Mouse (Mus musculus) limb, embryonic 14.5 days (tissue): Measurements from ENCODE around the gene Tapbpl. TPM values are rescaled to one million over a fixed set of nuclear protein-coding genes. Genes with fewer than 3 reads are reported as not detected.

Experiments used
- ATAC-seq: fragments of 200-750 bp; cut with Nextera tagmentation; 2 replicates; pipeline ENCODE4 v1.8.0; 2017; ENCODE audit warnings: low read depth, moderate number of reproducible peaks, moderate TSS enrichment; ENCODE audit not compliant: low FRiP score
- DNase-seq: peaks from one replicate; pipeline ENCODE4 v3.0.0-alpha.2; 2015; ENCODE audit warnings: low spot score
- H3K27ac ChIP-seq: fragments of 300-500 bp; sonication (generic); replicated peaks from 2 replicates; pipeline ENCODE4 v1.5.1; 2014; ENCODE audit warnings: low read depth, mild to moderate bottlenecking, low read length, moderate library complexity, mixed read lengths
- H3K27me3 ChIP-seq: fragments of 300-500 bp; sonication (generic); 2 replicates; pipeline ENCODE4 v1.6.1; 2014; ENCODE audit warnings: low read length, mixed read lengths; ENCODE audit not compliant: control insufficient read depth, insufficient read depth
- H3K36me3 ChIP-seq: fragments of 300-500 bp; sonication (generic); 2 replicates; pipeline ENCODE4 v1.6.1; 2014; ENCODE audit warnings: mild to moderate bottlenecking, low read length, moderate library complexity, mixed read lengths; ENCODE audit not compliant: control insufficient read depth, insufficient read depth
- H3K4me1 ChIP-seq: fragments of 300-500 bp; sonication (generic); 2 replicates; pipeline ENCODE4 v1.6.1; 2014; ENCODE audit warnings: antibody characterized with exemption, low read length, mixed read lengths; ENCODE audit not compliant: control insufficient read depth, insufficient read depth
- H3K4me2 ChIP-seq: fragments of 300-500 bp; sonication (generic); replicated peaks from 2 replicates; pipeline ENCODE4 v1.6.1; 2014; ENCODE audit warnings: low read depth, mild to moderate bottlenecking, low read length, moderate library complexity; ENCODE audit not compliant: severe bottlenecking
- H3K4me3 ChIP-seq: fragments of 300-500 bp; sonication (generic); replicated peaks from 2 replicates; pipeline ENCODE4 v1.5.1; 2014; ENCODE audit warnings: low read length
- H3K9ac ChIP-seq: fragments of 300-500 bp; sonication (generic); 2 replicates; pipeline ENCODE4 v1.6.1; 2014; ENCODE audit warnings: mild to moderate bottlenecking, low read depth, low read length, moderate library complexity; ENCODE audit not compliant: severe bottlenecking
- H3K9me3 ChIP-seq: fragments of 300-500 bp; sonication (generic); 2 replicates; pipeline ENCODE4 v1.6.1; 2016; ENCODE audit warnings: low read length; ENCODE audit not compliant: control insufficient read depth
- POLR2A ChIP-seq: fragments of 200-500 bp; IDR thresholded peaks from 2 replicates; pipeline ENCODE4 v1.8.0; 2012; ENCODE audit warnings: inconsistent platforms, mild to moderate bottlenecking, moderate library complexity, borderline replicate concordance; ENCODE audit not compliant: insufficient read depth, insufficient read length; ENCODE audit errors: extremely low read depth
- WGBS: fragments of 180-500 bp; shearing (Covaris S2); extraction: QIAGEN DNeasy Blood & Tissue Kit; methylation state at CpG from one replicate; pipeline ENCODE4 v1.1.7; 2014; 5-methylcytosine and 5-hydroxymethylcytosine counted together
- polyA plus RNA-seq, 2 experiments: library from polyadenylated mRNA; depleted of rRNA in 1 of 2; stranded (reverse) in 1 of 2; unstranded in 1 of 2; fragments of >200 nt; fragmentation: Nextera tagmentation in 1 of 2; extraction: Ambion mirVana in 1 of 2; gene quantifications; 2 replicates each; pipeline versions ENCODE4 v1.2.1 to v1.2.3; 2012 to 2014

Tapbpl gene
- polyA plus RNA-seq, 2 experiments = 2.8 to 3.4 TPM

GRCm38 (mm10) chr6:125253863-125254715 is 22.4 kb upstream of the Tapbpl start:
- ATAC-seq (no peak), DNase-seq (no peak)
- WGBS = 77% methylated on average over 14 of the region's 14 CpGs
- Histone ChIP-seq H3K4me3 (no peak overlapping the region), H3K4me2 (no peak overlapping the region), H3K27me3 (no peaks in the 10 kb centered on the region), H3K9ac (no peak overlapping the region), H3K4me1 (peaks cover 9% of the 10 kb centered on the region; the same call in 1 of the 2 replicates), H3K27ac (no peak overlapping the region), H3K9me3 (no peaks in the 10 kb centered on the region), H3K36me3 (no peaks in the 10 kb centered on the region)
- no peak for TF ChIP-seq POLR2A

GRCm38 (mm10) chr6:125252711-125253110 is 21.1 kb upstream of the Tapbpl start:
- H3K4me1 ChIP-seq = peaks cover 7% of the 10 kb centered on the region; the same call in 1 of the 2 replicates
- 90% methylated on average over 8 of the region's 8 CpGs for WGBS
- no peak for ATAC-seq

DNA sequence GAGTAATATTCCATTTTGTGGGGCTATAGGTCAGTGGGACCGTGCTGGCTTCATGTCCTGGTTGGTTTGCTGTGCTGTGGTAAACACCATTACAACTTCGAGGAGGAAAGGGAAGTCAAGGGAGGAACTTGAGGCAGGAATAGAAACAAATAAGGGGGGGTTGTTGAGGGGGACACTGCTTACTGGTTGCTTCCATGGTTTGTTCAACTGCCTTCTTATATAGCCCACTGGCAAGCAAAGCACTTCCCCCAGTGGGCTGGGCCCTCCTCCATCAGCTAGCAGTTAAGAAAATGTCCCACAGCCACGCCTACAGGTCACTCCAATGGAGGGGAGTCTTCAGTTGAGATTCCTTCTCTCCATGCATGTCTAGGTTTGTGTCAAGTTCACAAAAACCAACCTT is 20.6 kb upstream of the Tapbpl start:
- Histone ChIP-seq H3K36me3 (no peaks in the 10 kb centered on the region), H3K4me3 (no peak overlapping the region), H3K4me2 (no peak overlapping the region), H3K9me3 (no peaks in the 10 kb centered on the region), H3K4me1 (peaks cover 7% of the 10 kb centered on the region; the same call in 1 of the 2 replicates), H3K27me3 (no peaks in the 10 kb centered on the region), H3K9ac (no peak overlapping the region), H3K27ac (no peak overlapping the region)
- 85% methylated on average over 3 of the region's 3 CpGs for WGBS
- DNase-seq (no peak), ATAC-seq (no peak)
- no peak for TF ChIP-seq POLR2A

More at GRCm38 (mm10) chr6:125252711-125253110, 21.1 kb upstream of the Tapbpl start:
- H3K27me3 ChIP-seq = no peaks in the 10 kb centered on the region
- H3K36me3 ChIP-seq = no peaks in the 10 kb centered on the region
- no peaks in the 10 kb centered on the region for H3K9me3 ChIP-seq
- H3K4me3 ChIP-seq = no peak overlapping the region
- DNase-seq = no peak
- no peak for TF ChIP-seq POLR2A
- H3K9ac ChIP-seq = no peak overlapping the region
- no peak overlapping the region for H3K4me2 ChIP-seq
- no peak overlapping the region for H3K27ac ChIP-seq

DNA sequence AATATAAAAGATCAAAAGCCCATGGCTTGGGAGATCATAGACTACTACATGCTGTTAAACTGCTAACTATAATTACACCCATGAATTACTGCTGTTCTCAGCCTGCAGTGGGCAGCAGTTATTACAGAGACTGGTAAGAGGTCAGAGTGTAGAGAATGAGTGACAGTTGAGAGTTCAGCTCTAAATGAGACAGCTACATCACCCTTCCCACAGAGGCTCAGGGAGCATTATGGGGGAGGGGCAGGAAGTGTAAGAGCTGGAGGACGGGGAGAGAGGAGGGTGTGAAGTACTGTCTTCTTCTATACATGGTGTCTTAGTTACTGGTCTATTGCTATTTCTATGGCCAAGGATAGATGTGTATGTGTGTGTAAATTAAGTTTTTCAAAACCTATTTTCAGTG is 12.9 kb upstream of the Tapbpl start:
- Histone ChIP-seq H3K27me3 (no peaks in the 10 kb centered on the region), H3K36me3 (no peaks in the 10 kb centered on the region), H3K9ac (no peak overlapping the region), H3K4me3 (no peak overlapping the region), H3K4me1 (peaks cover 4% of the 10 kb centered on the region; the same call in 1 of the 2 replicates), H3K9me3 (no peaks in the 10 kb centered on the region), H3K27ac (no peak overlapping the region), H3K4me2 (no peak overlapping the region)
- no peak for TF ChIP-seq POLR2A
- DNase-seq (no peak), ATAC-seq (no peak)
- WGBS = 21% methylated on average over 1 of the region's 1 CpGs

- ATAC-seq (no peak), DNase-seq (no peak)
- WGBS = 76% methylated on average over 8 of the region's 8 CpGs
- H3K4me3 ChIP-seq = no peak overlapping the region
- H3K27ac ChIP-seq = no peak overlapping the region
- TF ChIP-seq POLR2A = no peak
- H3K27me3 ChIP-seq = no peaks in the 10 kb centered on the region
- H3K4me2 ChIP-seq = no peak overlapping the region
- no peaks in the 10 kb centered on the region for H3K36me3 ChIP-seq
- H3K9me3 ChIP-seq = no peaks in the 10 kb centered on the region
- no peaks in the 10 kb centered on the region for H3K4me1 ChIP-seq
- H3K9ac ChIP-seq = no peak overlapping the region
Measured at GRCm38 (mm10) chr6:125241566-125241965, 9.9 kb upstream of the Tapbpl start.

DNA sequence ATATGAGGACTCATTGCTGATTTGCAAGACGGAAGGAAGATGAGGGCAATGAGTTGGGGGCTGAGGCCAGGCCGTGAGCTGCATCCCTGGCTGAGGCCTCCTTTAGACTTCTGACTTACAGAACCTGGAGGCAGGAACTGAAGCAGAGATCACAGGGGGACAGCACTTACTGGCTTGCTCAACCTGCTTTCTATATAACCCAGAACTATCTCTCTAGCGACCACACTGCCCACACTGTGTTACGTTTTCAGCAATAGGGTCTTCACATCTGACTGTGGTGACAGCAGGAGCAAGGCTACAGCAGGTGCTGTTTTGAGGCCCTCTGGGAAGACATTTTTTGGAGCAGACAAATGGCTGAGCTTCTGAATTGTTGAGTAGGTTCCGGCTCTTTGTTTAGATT is 9.0 kb upstream of the Tapbpl start:
- no peak overlapping the region for H3K27ac ChIP-seq
- no peaks in the 10 kb centered on the region for H3K4me1 ChIP-seq
- WGBS = 72% methylated on average over 5 of the region's 5 CpGs
- H3K9me3 ChIP-seq = no peaks in the 10 kb centered on the region
- ATAC-seq = no peak
- no peak overlapping the region for H3K4me2 ChIP-seq
- no peaks in the 10 kb centered on the region for H3K27me3 ChIP-seq
- no peak for DNase-seq
- TF ChIP-seq POLR2A = no peak
- H3K36me3 ChIP-seq = no peaks in the 10 kb centered on the region
- no peak overlapping the region for H3K9ac ChIP-seq
- no peak overlapping the region for H3K4me3 ChIP-seq
